Mouse (Mus musculus) cerebellum, postnatal 14 days (tissue): ENCODE results near the gene Hist2h2be.
"Not testable (repeated sequence)": the region's sequence is repeated elsewhere in the genome, so short reads cannot be mapped to it uniquely, and the experiment has no call there.

Source experiments
- DNase-seq, 2 experiments: peaks; one replicate each; pipeline ENCODE4 v3.0.0; 2021; ENCODE audit warnings: mixed read lengths in 2 of 2

Gene Hist2h2be

DNA sequence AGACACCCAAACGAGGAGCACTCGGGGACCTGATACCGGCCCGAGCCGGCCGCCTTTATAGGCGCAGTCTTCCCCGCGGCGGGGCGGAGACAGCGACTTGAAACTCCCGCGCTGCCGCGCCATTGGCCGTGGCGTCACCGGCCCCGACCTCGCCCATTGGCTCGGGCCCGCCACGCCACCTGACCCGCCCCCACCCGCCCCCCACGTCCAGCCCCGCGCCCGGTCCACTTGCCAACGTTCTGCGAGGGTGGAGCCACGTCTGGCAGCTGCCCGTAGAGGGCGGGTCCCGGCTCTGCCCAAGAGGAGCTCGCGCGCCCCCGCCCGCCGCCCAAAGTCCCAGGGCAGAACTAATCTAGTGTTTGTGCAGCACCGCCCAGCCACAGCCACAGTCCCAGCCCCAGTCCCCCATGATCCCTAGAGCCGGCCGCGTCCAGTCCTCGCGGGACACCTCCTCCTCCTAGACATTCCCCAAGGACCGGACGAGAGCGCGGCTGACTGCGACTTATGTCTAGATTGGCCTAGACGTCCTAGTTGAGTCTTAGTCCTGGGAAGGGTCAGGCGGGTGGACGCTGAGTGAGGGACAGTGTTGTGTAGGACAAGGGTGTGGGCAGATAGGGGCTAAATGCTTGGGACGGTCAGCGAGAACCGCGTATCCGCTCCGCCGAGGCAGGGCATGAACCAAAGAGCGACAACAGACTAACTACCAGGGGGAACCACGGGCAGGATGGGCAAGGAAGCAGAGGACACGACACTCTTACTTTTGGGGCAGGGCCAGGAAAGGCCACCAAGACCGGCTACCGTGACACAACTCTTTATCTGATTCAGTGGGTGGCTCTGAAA, 18.3 kb downstream of the Hist2h2be start, which contains the start of gene Hist2h3c2:
Gene Hist2h3c2, minus strand, starts transcription at position 174 of the 840 bp plus-strand sequence.
- DNase-seq: peak; percentile 49 to 62

DNA sequence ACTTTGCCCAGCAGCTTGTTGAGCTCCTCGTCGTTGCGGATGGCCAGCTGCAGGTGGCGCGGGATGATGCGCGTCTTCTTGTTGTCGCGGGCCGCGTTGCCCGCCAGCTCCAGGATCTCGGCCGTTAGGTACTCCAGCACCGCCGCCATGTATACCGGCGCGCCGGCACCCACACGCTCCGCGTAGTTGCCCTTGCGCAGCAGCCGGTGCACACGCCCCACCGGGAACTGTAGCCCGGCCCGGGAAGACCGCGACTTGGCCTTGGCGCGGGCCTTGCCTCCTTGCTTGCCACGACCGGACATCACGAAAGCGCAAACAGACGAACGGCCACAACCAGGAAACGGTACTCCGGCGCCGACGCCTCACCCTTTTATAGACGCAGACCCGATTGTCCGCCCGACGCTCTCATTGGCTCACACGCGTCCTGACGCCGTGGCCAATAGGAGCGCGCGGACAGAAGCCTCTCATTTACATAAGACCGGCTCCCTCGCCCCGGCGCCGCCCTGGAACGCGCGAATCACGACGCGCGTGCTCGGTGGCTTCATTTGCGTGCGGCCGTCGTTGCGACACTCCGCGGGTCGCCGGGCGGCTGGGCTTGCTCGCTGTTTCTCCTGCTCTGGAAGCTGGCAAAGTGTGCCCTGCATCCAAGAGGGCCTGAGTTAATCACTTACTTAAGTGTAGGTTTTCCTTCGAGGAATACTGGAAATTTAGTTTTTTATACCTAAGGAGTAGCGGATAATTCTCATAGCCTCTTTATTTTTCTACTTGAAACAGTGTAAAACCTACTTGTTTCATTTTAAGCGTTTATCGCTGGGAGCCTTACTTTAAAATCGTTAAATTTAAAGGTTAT, 19.3 kb downstream of the Hist2h2be start, which contains the start of gene Hist2h2aa2:
Gene Hist2h2aa2, minus strand, starts transcription at position 328 of the 850 bp plus-strand sequence.
- DNase-seq: peak; percentile 95 to 98

DNA sequence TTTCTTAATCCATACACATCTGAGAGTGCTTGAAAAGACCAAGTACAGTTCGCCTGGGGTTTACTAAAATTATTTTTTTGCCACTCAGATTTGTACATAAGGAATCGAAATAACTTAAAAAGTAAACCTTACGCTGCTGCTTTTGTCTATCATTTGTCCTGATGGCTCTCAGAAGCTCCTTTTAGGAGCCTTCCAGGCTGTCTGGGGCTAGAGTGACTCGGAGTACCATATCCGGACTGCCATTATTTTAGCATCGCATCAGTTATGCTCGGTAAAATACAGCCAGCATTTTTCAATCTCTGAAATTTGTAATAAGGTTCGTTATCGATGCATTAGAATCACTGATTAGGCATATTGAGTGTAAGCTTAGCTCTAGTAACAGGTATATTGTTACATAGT, 19.9 kb downstream of the Hist2h2be start:
- DNase-seq: no peak

DNA sequence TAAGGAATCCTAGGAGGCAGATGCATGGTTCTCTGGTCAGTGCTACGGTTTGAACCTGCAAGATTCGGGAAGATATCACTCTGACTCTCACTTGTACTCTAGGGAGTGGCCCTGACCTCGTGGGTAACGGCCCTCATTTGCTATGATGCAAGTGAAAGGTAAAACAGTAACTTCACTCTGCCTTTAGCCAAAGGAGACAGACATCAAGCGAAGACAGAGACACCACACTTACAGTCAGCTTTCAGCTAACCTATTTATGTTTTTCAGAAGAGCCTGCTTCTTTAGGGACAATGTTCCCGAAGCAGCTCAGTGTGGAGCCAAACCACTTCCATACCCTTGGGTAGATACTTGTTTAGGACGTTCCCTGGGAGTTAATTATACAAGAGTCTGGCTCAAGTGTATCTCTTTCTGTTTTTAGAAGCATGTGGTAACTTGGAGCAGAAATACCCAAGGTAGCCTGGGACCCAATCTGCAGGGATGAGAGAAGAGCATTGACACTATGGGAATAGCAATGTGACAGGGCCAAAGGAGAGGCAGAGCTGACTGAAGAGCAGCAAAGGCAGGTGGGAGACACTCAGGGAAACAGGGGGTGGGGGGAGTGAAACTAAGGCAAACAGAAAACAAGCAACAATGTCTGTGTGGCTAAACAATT, 23.1 kb downstream of the Hist2h2be start:
- DNase-seq: no peak

DNA sequence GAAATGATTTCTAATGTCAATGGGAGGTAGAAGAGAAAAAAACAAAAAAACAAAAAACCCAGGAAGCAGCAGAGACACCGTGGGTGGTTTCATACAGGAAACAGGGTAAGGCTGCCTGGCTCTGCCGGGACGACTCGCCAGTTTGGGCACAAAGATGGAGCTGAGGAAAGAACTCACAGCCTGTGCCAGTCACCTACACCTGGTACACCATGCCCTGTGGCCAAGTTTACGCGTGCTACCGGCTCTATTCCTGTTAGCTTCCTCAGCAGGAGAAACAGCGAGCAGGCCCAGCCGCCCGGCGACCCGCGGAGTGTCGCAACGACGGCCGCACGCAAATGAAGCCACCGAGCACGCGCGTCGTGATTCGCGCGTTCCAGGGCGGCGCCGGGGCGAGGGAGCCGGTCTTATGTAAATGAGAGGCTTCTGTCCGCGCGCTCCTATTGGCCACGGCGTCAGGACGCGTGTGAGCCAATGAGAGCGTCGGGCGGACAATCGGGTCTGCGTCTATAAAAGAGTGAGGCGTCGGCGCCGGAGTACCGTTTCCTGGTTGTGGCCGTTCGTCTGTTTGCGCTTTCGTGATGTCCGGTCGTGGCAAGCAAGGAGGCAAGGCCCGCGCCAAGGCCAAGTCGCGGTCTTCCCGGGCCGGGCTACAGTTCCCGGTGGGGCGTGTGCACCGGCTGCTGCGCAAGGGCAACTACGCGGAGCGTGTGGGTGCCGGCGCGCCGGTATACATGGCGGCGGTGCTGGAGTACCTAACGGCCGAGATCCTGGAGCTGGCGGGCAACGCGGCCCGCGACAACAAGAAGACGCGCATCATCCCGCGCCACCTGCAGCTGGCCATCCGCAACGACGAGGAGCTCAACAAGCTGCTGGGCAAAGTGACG, 24.3 kb downstream of the Hist2h2be start, which contains the start of gene Hist2h2aa1:
Gene Hist2h2aa1, plus strand, starts transcription at position 495 of the 884 bp plus-strand sequence.
- peak; percentile 88 to 90 for DNase-seq

DNA sequence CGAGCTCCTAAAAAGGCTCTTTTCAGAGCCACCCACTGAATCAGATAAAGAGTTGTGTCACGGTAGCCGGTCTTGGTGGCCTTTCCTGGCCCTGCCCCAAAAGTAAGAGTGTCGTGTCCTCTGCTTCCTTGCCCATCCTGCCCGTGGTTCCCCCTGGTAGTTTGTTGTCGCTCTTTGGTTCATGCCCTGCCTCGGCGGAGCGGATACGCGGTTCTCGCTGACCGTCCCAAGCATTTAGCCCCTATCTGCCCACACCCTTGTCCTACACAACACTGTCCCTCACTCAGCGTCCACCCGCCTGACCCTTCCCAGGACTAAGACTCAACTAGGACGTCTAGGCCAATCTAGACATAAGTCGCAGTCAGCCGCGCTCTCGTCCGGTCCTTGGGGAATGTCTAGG, 25.1 kb downstream of the Hist2h2be start:
- not testable (repeated sequence) for DNase-seq

DNA sequence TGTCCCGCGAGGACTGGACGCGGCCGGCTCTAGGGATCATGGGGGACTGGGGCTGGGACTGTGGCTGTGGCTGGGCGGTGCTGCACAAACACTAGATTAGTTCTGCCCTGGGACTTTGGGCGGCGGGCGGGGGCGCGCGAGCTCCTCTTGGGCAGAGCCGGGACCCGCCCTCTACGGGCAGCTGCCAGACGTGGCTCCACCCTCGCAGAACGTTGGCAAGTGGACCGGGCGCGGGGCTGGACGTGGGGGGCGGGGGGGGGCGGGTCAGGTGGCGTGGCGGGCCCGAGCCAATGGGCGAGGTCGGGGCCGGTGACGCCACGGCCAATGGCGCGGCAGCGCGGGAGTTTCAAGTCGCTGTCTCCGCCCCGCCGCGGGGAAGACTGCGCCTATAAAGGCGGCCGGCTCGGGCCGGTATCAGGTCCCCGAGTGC, 25.5 kb downstream of the Hist2h2be start, which contains the start of gene Hist2h3c1:
Gene Hist2h3c1, plus strand, starts transcription at position 259 of the 430 bp plus-strand sequence.
- not testable (repeated sequence) for DNase-seq

DNA sequence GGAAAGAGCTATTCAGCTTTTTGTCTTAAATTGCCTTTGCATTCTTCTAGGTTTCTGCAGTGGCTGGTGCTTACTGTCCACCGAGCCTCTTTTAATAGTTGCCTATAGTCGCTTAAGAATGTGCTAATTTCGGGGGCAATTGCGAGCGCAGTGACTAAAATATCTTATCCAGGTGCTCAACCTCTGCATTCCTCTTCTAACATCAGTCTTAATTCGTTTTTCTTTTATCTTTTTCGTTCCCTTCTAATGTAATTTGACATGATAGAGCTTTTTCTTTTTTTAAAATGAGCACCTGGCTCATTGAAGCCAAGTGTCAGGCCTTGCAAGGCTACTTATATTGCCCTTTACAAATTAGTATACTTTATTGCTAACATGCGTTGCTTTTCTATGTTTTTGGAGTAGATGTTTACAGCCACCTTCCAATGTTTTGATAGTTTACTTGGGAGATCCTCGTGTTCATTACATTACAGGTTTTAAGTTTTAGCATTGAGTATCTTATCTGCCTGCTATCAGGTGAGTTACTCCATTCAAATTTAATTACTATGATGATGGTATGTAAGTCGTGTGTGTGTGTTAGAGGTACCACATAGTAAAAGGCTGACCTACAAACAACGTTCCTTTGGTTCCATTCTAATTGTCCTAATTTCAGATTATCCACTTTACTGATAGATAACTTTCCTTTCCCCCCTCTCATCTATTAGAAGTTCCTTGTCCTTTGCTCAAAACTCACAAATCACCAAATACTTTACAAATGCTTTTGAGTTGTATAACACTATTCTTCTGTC, 26.6 kb downstream of the Hist2h2be start:
- no peak for DNase-seq

DNA sequence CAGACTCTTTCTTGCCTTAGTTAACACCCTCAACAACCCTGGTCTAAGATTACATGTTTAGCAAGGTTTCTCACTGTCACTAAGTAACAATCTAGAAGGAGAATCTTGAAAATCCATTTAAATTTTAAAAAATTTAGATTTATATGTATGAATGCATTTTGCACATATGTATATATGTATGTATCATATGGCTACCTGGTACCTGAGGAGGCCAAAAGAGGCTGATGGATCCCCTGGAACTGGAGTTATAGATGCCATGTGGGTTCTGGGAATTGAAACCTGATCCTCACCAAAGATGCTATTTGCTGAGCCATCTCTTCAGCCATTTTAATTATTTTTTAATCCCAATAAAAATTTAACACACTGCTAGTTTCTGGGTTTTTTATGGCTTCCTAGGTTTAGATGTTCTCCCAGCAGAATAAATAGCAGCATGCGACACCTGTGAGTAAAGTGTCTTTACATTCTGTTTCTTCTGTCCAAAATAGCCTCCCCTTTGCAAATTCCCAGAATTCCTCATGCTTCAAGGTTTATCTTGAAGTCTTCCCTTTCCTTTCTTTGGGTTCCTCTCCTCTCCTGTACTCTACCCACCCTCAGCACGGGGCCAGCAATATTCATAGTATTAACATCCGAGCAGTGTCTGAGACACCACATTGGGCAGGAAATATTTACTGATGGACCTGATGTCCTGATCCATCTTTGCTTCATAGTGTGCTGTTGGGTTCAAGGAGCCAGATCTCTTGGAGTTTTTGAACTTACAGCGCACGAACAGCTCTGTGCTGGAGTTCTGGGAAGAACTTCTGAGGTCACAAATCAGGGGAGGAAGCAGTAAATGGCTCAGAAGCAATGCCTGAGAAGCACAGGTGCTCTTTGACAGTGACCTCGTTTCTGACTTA, 27.5 kb downstream of the Hist2h2be start:
- DNase-seq: no peak

DNA sequence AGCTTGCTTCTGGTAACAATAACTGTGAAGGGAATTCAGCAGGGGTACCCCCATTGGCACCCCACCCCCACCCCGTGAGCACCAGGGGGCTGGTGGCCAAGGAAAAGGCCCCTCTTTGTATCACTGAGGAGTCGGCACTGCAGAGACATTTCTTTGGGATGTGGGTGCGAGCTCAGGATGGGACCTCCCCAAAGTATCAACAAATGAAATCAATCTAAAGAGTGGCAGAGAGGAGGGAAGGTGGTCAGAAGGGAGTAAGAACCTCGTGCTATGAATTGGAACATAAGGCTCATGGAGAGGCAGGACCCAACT, 28.1 kb downstream of the Hist2h2be start:
- no peak for DNase-seq

DNA sequence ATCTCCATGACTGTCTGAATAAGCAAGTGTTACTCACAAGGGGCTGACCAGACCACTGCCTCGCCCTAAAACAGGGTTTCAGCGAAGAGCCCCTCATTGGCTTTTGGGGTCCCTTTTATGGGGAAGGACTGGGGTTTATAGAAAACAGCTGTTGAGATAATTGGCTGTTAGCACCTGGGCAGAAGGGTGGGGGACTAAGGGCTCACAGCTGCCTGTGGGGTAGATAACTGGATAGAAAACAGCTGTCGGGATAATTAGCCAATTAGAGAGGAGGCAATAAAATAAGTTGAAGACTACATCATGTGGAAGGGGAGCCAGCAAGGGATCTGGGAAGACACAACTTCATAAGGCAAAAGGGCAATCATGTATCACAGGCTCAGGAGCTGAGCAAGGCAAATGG, 30.0 kb downstream of the Hist2h2be start:
- DNase-seq: no peak

DNA sequence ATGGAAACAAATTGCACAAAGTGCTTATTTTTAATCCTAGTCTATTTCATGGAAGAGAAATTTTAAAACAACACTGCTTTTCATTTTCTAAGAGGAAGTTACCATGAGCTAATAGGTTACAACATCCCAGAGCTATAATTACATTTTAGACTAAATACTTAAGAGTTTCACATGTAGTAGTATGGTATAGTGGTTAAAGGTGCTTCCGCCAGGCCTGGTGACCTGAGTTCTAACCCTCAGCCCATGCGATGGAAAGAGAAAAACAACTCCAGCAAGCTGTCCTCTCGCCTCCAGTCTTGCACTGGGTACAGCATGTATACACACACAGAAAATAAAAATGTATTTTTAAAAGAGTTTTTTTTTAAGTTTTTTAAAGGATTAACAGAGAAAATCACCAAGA, 30.9 kb downstream of the Hist2h2be start:
- no peak for DNase-seq

DNA sequence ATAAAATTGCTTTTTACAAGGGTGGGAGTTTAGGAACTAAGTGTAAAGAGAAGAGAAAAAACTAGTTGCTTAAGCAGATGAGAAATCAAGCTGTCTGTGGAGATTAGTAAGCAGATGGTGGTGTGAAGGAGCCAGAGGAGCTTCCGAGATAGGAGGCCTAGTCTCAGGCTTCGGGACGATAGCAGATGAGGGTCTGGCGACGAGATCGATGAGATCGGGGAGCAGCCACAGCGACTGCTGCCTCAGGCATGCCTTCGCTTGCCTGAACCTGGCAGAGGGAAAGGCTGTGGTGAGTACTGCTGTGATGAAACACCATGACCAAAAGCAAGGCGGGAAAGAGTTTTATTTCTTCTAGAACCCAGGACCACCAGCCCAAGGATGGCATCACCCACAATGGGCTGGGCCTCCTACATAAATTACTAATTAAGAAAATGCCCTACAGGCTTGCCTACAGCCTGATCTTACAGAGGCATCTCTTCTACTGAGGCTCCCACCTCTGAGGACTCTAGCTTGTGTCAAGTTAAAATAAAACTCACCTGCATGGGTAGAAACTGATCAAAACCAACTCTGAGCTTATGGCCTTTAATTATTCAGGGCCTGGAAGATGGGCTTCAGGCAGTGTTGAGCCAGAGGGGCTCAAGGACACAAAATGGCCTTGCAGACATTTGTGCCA, 33.9 kb downstream of the Hist2h2be start:
- peak; percentile 64 to 65 for DNase-seq

DNA sequence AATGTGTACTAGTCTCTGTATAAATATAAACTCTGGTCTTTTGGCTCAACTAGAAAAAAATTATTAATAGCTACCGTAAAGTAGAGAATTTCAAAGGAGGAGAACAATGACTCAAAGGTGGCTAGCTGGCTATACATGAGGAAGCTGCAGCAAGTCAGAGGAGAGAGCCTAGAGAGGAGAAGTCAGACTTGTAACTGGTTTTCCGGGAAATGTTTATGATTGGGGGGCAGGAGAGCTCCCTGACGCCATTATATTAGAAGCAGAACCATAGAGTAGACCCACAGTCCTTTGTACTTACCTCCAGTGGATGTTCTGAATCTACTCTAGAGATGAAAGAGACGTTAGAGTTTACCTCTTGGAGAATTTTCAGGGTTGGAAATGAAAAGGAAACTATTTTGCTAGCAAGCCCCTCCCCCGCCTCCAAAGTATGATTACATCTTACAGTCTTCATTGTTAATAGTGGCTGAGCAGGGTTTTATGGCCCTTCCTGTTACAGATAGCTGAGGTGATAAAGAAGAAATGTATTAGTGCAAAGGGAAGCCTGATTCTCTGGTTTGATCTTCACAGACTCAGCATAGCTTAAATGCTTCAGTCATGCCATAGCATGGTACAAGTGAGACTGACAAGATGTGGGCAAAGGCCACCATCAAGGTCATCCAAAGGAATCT, 35.1 kb downstream of the Hist2h2be start:
- DNase-seq: no peak

DNA sequence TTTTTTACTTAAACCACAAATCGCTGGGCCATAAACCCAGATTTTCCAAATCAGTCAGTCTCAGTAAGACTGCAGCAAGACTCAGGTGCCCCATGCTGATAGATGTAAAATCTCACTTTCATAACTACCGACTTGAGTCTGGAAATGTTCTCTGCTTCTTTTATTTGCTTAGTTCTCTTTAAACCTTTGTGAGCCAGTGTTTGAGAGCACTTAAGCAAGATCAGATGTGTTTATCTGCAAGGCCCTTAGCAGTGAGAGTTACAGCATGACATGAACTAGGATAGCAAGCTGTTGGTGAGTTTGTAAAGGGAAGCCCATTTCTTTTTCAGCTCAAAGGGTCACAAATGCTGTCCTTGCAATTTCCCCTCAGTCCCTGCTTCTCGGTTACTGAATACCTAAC, 36.3 kb downstream of the Hist2h2be start:
- no peak for DNase-seq

DNA sequence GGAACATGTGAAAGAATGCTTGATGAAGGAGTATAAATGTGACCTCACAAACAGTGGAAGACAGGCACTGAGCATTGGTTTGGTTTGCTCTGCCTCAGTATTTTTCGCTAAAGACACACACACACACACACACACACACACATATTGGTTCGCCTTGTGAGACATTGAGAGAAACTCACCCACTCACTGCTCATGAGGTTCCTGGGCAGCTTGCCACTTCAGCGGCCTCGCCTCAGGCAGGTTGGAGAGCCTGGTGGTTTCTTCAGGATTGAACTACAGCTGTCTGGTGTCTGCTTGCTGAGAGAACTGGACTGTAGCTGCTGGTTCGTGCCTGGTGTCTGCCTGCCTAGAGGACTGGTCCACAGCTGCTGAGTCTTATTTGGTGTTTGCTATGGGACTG, 39.3 kb downstream of the Hist2h2be start:
- DNase-seq: no peak

DNA sequence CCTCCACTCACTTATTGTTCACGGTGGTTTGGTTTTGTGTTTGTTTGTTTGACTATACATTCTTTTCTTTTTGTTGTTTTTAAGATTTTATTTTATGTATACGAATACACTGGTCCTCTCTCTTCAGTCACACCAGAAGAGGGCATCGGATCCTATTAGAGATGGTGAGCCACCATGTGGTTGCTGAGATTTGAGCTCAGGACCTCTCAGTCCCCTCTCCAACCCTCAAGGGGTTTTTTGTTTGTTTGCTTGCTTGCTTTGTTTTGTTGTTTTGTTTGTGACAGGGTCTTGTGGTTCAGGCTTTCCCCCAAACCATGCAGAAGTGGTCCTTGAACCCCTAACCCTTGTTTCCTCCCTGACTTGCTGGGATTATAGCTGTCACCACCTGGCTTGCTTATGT, 40.7 kb downstream of the Hist2h2be start:
- DNase-seq: no peak

DNA sequence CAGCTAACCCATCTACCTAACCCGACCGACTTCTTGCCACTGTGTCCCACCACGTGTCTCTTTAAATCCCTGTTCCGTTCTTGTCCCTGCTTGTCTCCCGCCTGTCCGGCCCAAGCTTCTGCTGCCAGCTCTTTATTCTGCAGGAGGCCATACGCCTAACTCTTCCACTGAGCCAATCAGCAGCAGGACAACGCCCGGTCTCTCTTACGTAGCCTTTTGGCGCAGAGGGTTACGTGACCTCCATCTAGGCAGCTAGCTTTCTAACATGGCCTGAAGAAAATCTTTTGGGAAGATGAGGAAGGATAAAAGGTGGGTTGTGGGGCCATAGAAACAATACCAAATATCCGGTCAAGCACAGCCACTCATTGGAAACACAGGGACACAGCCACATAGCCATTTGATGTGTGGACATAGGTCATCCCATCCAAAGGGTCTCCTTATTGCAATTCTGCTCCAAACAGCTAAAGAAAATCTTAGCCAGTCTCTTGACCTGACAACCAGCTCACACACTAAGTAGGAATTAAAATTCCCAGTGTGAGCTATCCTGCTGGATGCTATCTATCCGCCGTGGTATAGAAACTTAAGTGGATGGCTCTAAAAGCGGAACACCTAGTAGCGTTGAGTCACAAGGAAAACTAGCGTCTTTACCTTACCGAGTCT, 41.4 kb downstream of the Hist2h2be start:
- peak; percentile 87 to 91 for DNase-seq
